Mouse (Mus musculus): ENCODE measurements at regions not wholly inside any gene's neighbourhood (a gene's known extent, or its start where the extent isn't known, plus 50 kb on each side); places are given as distances from the start of the nearest gene placed in this dataset.

- TF ChIP-seq POLR2A (IDR thresholded peaks at IDR 0.05; ENCODE audit: borderline replicate concordance, extremely low read depth, insufficient read depth, insufficient read length, poor library complexity, severe bottlenecking) (no peak), CTCF (IDR thresholded peaks at IDR 0.05; ENCODE audit: borderline replicate concordance, extremely low read depth, insufficient read depth, insufficient read length) (no peak)
- peak; percentile 59 for DNase-seq (ENCODE audit: low read depth)
These were observed 126.6 kb downstream of the Gm9733 start for GRCm38 (mm10) chr3:15205266-15206229.

DNA sequence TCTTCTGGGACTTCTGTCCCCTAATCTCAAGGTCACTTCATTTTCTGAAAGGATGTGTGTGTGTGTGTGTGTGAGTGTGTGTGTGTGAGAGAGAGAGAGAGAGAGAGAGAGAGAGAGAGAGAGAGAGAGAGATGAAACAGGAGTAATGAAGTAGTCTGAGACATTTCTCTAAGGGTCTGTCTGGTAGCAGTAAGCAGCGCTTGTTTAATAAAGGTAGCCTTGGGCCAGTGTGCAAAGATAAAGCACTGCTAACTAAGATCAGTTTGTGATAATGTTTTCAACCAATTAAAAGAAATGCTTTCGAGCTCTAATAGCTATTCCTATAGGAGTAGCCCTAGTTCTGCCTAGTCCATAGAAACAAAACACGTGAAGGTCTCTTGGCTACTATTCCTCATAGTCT, 119.7 kb downstream of the Gm9733 start:
- no peak for DNase-seq (ENCODE audit: low read depth)

DNA sequence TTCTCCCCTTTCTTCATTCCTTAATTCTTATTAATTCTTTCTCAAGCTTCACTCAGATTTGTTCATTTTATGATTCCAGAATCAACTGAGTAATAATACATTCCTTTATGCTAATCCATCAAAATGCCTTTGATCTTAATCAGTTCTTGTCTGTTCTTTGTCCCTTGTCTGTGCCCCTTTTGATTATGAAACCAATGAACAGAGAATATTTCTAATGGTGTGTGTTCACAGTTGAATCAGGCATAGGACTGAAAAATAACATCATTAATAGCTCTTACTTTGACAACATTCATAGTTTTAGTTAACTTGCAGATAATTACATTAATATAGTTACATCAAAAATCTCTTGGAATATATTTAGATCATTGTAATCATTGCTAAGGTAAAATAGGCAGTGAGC, 114.5 kb downstream of the Gm9733 start:
- DNase-seq (ENCODE audit: low read depth), result no peak
- no peak for TF ChIP-seq CTCF (IDR thresholded peaks at IDR 0.05; ENCODE audit: borderline replicate concordance, extremely low read depth, insufficient read depth, insufficient read length)
- no peak for TF ChIP-seq POLR2A (IDR thresholded peaks at IDR 0.05; ENCODE audit: borderline replicate concordance, extremely low read depth, insufficient read depth, insufficient read length, poor library complexity, severe bottlenecking)

More for the DNA sequence above, 119.7 kb downstream of the Gm9733 start:
- TF ChIP-seq POLR2A (IDR thresholded peaks at IDR 0.05; ENCODE audit: borderline replicate concordance, extremely low read depth, insufficient read depth, insufficient read length, poor library complexity, severe bottlenecking) (no peak), CTCF (IDR thresholded peaks at IDR 0.05; ENCODE audit: borderline replicate concordance, extremely low read depth, insufficient read depth, insufficient read length) (no peak)

- no peak for TF ChIP-seq POLR2A (IDR thresholded peaks at IDR 0.05; ENCODE audit: borderline replicate concordance, extremely low read depth, insufficient read depth, insufficient read length, poor library complexity, severe bottlenecking)
- TF ChIP-seq CTCF (IDR thresholded peaks at IDR 0.05; ENCODE audit: borderline replicate concordance, extremely low read depth, insufficient read depth, insufficient read length), result no peak
- no peak for DNase-seq (ENCODE audit: low read depth)
These were observed 112.8 kb downstream of the Gm9733 start for GRCm38 (mm10) chr3:15219275-15219674.

- DNase-seq (ENCODE audit: low read depth), result no peak
- TF ChIP-seq POLR2A (IDR thresholded peaks at IDR 0.05; ENCODE audit: borderline replicate concordance, extremely low read depth, insufficient read depth, insufficient read length, poor library complexity, severe bottlenecking), result no peak
- TF ChIP-seq CTCF (IDR thresholded peaks at IDR 0.05; ENCODE audit: borderline replicate concordance, extremely low read depth, insufficient read depth, insufficient read length), result no peak
These were observed 108.8 kb downstream of the Gm9733 start for GRCm38 (mm10) chr3:15223266-15223665.

GRCm38 (mm10) chr3:15224452-15224851, 107.7 kb downstream of the Gm9733 start:
- no peak for DNase-seq (ENCODE audit: low read depth)
- TF ChIP-seq POLR2A (IDR thresholded peaks at IDR 0.05; ENCODE audit: borderline replicate concordance, extremely low read depth, insufficient read depth, insufficient read length, poor library complexity, severe bottlenecking), result no peak
- no peak for TF ChIP-seq CTCF (IDR thresholded peaks at IDR 0.05; ENCODE audit: borderline replicate concordance, extremely low read depth, insufficient read depth, insufficient read length)

GRCm38 (mm10) chr3:15228641-15229040, 103.5 kb downstream of the Gm9733 start:
- no peak for DNase-seq (ENCODE audit: low read depth)
- TF ChIP-seq POLR2A (IDR thresholded peaks at IDR 0.05; ENCODE audit: borderline replicate concordance, extremely low read depth, insufficient read depth, insufficient read length, poor library complexity, severe bottlenecking) (no peak), CTCF (IDR thresholded peaks at IDR 0.05; ENCODE audit: borderline replicate concordance, extremely low read depth, insufficient read depth, insufficient read length) (no peak)

DNA sequence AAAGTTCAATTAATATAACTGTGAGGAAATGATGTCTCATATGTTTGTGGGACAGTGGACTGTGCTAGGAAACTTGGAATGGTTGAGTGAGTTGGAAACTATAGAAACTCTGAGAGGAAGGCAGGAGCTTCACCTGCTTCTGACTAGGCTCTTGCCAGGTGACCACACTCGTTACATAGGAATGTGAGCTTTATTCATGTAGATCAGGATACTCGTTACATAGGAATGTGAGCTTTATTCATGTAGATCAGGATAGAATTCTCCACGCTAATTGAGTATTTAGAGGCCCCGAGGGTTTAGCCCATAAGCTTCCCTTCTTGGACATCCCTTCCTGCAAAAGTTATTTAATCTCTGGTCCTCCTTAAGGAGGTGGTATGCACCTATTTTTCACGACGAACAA, 101.9 kb downstream of the Gm9733 start:
- no peak for TF ChIP-seq POLR2A (IDR thresholded peaks at IDR 0.05; ENCODE audit: borderline replicate concordance, extremely low read depth, insufficient read depth, insufficient read length, poor library complexity, severe bottlenecking)
- TF ChIP-seq CTCF (IDR thresholded peaks at IDR 0.05; ENCODE audit: borderline replicate concordance, extremely low read depth, insufficient read depth, insufficient read length), result no peak
- no peak for DNase-seq (ENCODE audit: low read depth)

DNA sequence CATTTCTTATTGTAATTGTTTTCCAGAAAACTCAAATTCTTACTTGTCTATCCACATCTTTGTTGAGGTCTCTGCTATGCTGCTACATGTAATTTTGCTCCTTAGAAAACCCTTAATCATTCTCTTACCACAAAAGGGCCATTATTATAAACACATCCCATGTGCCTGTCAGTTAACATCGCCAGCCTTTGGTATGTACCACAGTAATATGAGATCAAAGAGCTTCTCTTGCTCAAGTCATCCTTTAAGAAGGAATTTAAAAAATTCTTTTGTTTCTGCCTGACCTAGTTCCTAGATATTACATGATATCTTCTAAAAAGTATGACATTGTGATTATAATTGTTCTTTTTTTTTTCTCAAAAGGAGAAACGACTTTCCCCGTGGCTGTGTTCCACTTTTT, 100.7 kb downstream of the Gm9733 start:
- TF ChIP-seq CTCF (IDR thresholded peaks at IDR 0.05; ENCODE audit: borderline replicate concordance, extremely low read depth, insufficient read depth, insufficient read length), result no peak
- TF ChIP-seq POLR2A (IDR thresholded peaks at IDR 0.05; ENCODE audit: borderline replicate concordance, extremely low read depth, insufficient read depth, insufficient read length, poor library complexity, severe bottlenecking), result no peak

DNA sequence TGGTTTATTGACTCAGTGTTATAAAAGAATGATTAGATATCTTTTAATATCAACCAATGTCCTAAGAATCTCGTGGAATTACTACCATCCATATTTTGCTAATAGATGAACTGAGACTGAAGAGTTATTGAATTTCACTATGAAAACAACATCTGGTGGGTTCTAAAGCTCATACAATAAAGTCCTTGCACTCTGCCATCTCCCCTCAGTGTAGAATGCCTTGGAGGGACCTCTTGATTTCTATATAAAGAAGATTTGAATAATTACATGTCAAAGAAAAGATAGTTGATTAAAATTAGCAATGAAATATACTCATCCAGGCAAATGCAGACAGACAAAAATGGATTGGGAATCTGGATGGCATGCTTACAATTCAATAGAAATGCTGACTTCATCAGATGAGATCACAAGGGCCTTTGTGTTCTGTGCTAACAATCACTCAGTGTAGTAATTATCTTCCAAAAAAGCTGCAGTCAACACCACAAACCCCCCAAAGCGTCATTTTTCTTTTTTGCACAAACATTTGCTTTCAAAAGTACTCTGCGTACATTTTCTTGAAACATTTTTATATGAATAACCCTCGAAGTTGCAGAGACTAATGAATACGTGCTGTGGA, 94.2 kb downstream of the Gm9733 start:
- peak; percentile 47 for DNase-seq (ENCODE audit: low read depth)
- TF ChIP-seq CTCF (IDR thresholded peaks at IDR 0.05; ENCODE audit: borderline replicate concordance, extremely low read depth, insufficient read depth, insufficient read length) (no peak), POLR2A (IDR thresholded peaks at IDR 0.05; ENCODE audit: borderline replicate concordance, extremely low read depth, insufficient read depth, insufficient read length, poor library complexity, severe bottlenecking) (no peak)

More for the DNA sequence above, 100.7 kb downstream of the Gm9733 start:
- DNase-seq (ENCODE audit: low read depth), result no peak

- TF ChIP-seq POLR2A (IDR thresholded peaks at IDR 0.05; ENCODE audit: borderline replicate concordance, extremely low read depth, insufficient read depth, insufficient read length, poor library complexity, severe bottlenecking), result no peak
- no peak for TF ChIP-seq CTCF (IDR thresholded peaks at IDR 0.05; ENCODE audit: borderline replicate concordance, extremely low read depth, insufficient read depth, insufficient read length)
- DNase-seq (ENCODE audit: low read depth), result no peak
These were observed 89.7 kb downstream of the Gm9733 start for GRCm38 (mm10) chr3:15242388-15242787.
